ENCODE assay signal across 7 mouse cellular contexts in genomic region chr2:109674532-109674931, GRCm38 (mm10). TPM values are rescaled to one million over a fixed set of nuclear protein-coding genes. Genes with fewer than 3 reads are reported as not detected.
DNase-seq lines count a peak whose midpoint lies in the region; ATAC-seq and TF ChIP-seq lines count a peak whose summit lies in the region.

TSS of gene Bdnf (plus strand) at chr2:109674700.

- no peak for TF ChIP-seq CTCF in embryonic fibroblast, embryonic 13.5 days (IDR thresholded peaks at IDR 0.05; ENCODE audit: borderline replicate concordance, insufficient read depth, low read length)

- H3K27me3 ChIP-seq in liver, embryonic 11.5 days (replicated peaks; ENCODE audit: control insufficient read depth, insufficient read depth, low read length): peaks cover 62% of the 10 kb centered on the region
- peaks cover 70% of the 10 kb centered on the region for H3K27me3 ChIP-seq in neural tube, embryonic 13.5 days

- no peaks in the 10 kb centered on the region for H3K9me3 ChIP-seq in liver, embryonic 11.5 days (ENCODE audit: control insufficient read depth, low read length)
- H3K9me3 ChIP-seq in neural tube, embryonic 13.5 days: no peaks in the 10 kb centered on the region

- no peak within 1 kb of the TSS for H3K9ac ChIP-seq in liver, embryonic 11.5 days (ENCODE audit: low read depth, low read length)
- H3K9ac ChIP-seq in neural tube, embryonic 13.5 days: peak within 1 kb of the TSS; percentile 54; the same call in 1 of the 2 replicates

- H3K4me3 ChIP-seq in liver, embryonic 11.5 days (ENCODE audit: low read depth, low read length): peak within 1 kb of the TSS; percentile 37
- H3K4me3 ChIP-seq in embryonic fibroblast, embryonic 13.5 days (ENCODE audit: insufficient read depth, low read length): peak within 1 kb of the TSS; percentile 55
- H3K4me3 ChIP-seq in neural tube, embryonic 13.5 days: peak within 1 kb of the TSS; percentile 46

- H3K27ac ChIP-seq in liver, embryonic 11.5 days (ENCODE audit: low read depth, low read length): no peak within 1 kb of the TSS
- no peak within 1 kb of the TSS for H3K27ac ChIP-seq in embryonic fibroblast, embryonic 13.5 days (ENCODE audit: insufficient read depth, low read length)
- H3K27ac ChIP-seq in neural tube, embryonic 13.5 days (replicated peaks): no peak within 1 kb of the TSS

- no peak for DNase-seq in liver, embryonic 11.5 days (ENCODE audit: low spot score)
- DNase-seq in liver: no peak
- DNase-seq in layer of hippocampus, postnatal 25 days (ENCODE audit: extremely low spot score in 1 of 2, low spot score in 1 of 2): no peak
- DNase-seq in gastrocnemius, postnatal 14 days: no peak
- DNase-seq in ovary, adult 18-20 months (ENCODE audit: low spot score): no peak

- WGBS in liver, embryonic 11.5 days: 5% methylated on average over 15 of the region's 15 CpGs
- WGBS in neural tube, embryonic 13.5 days: under 1% methylated on average over 15 of the region's 15 CpGs

- no peaks in the 10 kb centered on the region for H3K36me3 ChIP-seq in liver, embryonic 11.5 days (ENCODE audit: control insufficient read depth, insufficient read depth, low read length)
- H3K36me3 ChIP-seq in neural tube, embryonic 13.5 days: no peaks in the 10 kb centered on the region

- TF ChIP-seq POLR2A in embryonic fibroblast, embryonic 13.5 days (IDR thresholded peaks at IDR 0.05; ENCODE audit: low read depth, low read length): no peak

- H3K4me2 ChIP-seq in liver, embryonic 11.5 days: peak within 1 kb of the TSS; percentile 65
- H3K4me2 ChIP-seq in neural tube, embryonic 13.5 days: peak within 1 kb of the TSS; percentile 91

- intact Hi-C loops in gastrocnemius, postnatal 14 days (cut with DNase I; ENCODE audit: low total_unique reads): no loop called here

- ATAC-seq in liver, embryonic 11.5 days (replicated peaks; ENCODE audit: low FRiP score): no peak
- ATAC-seq in neural tube, embryonic 13.5 days (ENCODE audit: low read depth): no peak

- H3K4me1 ChIP-seq in liver, embryonic 11.5 days (replicated peaks; ENCODE audit: control insufficient read depth, insufficient read depth, low read length): no peaks in the 10 kb centered on the region; the same call in 1 of the 2 replicates
- no peaks in the 10 kb centered on the region; the same call in 1 of the 2 replicates for H3K4me1 ChIP-seq in embryonic fibroblast, embryonic 13.5 days (ENCODE audit: control insufficient read depth, insufficient read depth, low read length)
- H3K4me1 ChIP-seq in neural tube, embryonic 13.5 days (replicated peaks): peaks cover 55% of the 10 kb centered on the region

RNA-seq across cellular contexts. Expression of gene Bdnf, which starts in this region (rescaled TPM):
- polyA plus RNA-seq in liver, embryonic 11.5 days (2014; fragmentation: Nextera tagmentation; extraction: Ambion mirVana): 0.74 and 0.87 TPM in 2 replicates
- polyA plus RNA-seq in embryonic fibroblast, embryonic 13.5 days (2011; ENCODE audit: insufficient read length, low read depth, missing spikeins): 9.2 and 17.7 TPM in 2 replicates
- 10 to 100 TPM; 29.1 to 35.6 TPM for total RNA-seq in layer of hippocampus, postnatal 25 days (2021)
- 3.1 and 3.2 TPM in 2 replicates for polyA plus RNA-seq in neural tube, embryonic 13.5 days (2015; fragmentation: Nextera tagmentation; extraction: Ambion mirVana)
- under 1 TPM; 0.10 to 0.24 TPM for total RNA-seq in gastrocnemius, postnatal 14 days (2021)

Comparison
In these comparisons a context has a peak if more than half of its experiments do, and no peak if none do; other contexts are left out.
1. RNA of gene Bdnf (total RNA-seq): 29.1 to 35.6 TPM in layer of hippocampus, postnatal 25 days; 0.10 to 0.24 TPM in gastrocnemius, postnatal 14 days; every median in the first group is over 10 times any median in the second.
2. Peak in every context shown above with its lines, with median percentiles within 50 percentile points of each other: H3K4me3 ChIP-seq.